Mouse (Mus musculus): Measurements from ENCODE around the gene Slc25a41.
A peak's percentile ranks its signal among the peaks of the same experiment; 100 is the strongest.
"Not testable (repeated sequence)": the region's sequence is repeated elsewhere in the genome, so short reads cannot be mapped to it uniquely, and the experiment has no call there.

The Slc25a41 gene

DNA sequence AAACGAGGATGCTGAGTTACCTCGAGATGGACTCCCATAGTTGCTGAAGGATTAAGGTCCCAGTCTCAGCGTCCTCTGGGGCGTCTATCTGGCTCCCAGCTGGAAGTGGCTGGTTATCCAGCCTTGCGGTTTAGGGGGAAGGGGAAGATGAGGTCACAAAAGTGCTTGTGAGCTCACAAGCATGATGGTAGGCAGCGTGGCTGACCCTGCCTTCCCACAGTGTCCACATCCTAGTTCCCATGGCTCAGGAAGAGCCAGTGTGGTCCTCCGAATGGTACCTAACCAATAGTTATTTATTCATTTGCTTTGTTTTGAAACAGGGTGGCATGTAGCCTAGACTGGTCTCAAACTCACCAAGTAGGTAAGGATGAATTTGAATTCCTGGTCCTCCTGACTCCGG is at the start of gene Slc25a41:
TSS of gene Slc25a41 (minus strand) at position 101 of the 400 bp plus-strand sequence.
- no peak for DNase-seq

GRCm38 (mm10) chr17:57087049-57087832 is 45.8 kb upstream of the Slc25a41 start, which contains the start of gene Tubb4a:
Gene Tubb4a (minus strand): TSS chr17:57087782.
- DNase-seq: no peak

- DNase-seq: no peak
Measured at GRCm38 (mm10) chr17:57085970-57086757, 44.7 kb upstream of the Slc25a41 start.

GRCm38 (mm10) chr17:57082481-57082880 is 41.0 kb upstream of the Slc25a41 start:
- no peak for DNase-seq

DNA sequence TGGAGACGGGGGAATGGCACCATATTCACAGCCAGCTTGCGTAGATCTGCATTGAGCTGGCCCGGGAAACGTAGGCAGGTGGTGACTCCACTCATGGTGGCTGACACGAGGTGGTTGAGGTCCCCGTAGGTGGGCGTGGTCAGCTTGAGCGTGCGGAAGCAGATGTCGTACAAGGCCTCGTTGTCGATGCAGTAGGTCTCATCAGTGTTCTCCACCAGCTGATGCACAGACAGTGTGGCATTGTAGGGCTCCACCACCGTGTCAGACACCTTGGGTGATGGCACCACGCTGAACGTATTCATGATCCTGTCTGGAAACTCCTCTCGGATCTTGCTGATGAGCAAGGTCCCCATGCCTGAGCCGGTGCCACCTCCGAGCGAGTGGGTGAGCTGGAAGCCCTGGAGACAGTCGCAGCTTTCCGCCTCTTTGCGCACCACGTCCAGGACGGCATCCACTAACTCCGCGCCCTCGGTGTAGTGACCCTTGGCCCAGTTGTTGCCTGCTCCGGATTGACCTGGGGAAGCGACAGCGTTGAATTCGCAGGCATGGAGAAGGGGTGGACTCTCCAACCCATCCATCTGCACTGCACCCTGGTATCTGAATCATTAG is 39.9 kb upstream of the Slc25a41 start:
- no peak for DNase-seq

DNA sequence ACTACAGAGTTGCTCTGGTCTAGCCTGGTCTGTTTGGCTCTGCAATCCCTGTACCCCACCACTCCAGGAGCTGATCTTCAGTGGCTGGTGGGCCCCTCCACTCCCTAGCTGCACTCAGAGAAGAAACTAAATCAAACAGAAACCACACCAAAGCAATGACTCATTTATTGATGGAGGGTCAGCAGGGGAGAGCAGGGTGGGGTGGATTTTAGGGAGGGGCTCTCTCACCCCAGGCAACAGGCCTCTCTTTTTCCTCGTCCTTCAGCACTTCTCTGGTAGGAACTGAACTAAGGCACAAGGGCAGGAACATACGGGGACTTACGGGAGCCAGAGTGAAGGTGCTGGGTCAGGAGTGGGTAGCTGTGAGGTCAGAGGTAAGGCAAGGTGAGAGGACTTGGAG is 38.5 kb upstream of the Slc25a41 start:
- DNase-seq: no peak

DNA sequence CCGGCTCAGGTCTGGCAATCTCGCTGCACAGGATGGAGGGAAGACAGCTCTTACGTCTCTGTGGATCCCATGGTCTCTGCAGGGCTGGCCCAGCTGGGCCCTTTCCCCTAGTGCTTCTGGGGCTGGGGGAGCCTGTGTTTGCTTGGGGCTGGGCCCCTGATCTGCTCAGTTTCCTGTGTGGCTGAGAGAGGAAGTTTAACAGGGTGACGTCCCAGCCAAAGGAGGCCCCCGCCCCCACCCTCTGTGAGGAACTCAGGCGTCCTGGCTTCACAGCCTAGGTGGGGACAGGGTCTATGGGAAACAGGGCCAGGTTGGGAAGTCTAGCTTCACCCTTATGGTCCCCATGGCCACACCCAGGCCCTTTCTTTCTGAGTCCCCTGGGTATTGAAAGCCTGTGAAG is 36.9 kb upstream of the Slc25a41 start, which contains the start of gene Dennd1c:
TSS of gene Dennd1c (minus strand) at position 179 of the 400 bp plus-strand sequence.
- DNase-seq: no peak

- no peak for DNase-seq
Measured at GRCm38 (mm10) chr17:57076916-57077315, 35.5 kb upstream of the Slc25a41 start.

DNA sequence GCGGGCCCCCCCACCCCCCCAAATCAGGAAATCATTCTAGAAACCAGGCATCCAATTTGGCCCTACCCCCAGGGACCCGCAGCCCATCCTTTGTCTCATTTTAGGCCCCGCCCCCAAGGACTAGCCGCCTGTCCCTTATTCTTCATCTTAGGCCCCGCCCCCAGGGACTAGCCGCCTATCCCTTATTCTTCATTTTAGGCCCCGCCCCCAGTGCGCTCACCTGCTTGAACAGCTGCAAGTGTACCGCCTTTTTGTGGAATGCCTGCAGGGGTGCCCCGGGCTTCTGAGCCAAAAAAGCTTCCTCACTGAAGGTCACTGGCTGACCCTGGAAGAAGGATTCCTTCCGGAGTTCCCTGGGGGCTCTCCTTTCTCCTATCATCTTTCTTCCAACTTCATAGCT is 29.2 kb upstream of the Slc25a41 start:
- peak; percentile 35 to 39 for DNase-seq

DNA sequence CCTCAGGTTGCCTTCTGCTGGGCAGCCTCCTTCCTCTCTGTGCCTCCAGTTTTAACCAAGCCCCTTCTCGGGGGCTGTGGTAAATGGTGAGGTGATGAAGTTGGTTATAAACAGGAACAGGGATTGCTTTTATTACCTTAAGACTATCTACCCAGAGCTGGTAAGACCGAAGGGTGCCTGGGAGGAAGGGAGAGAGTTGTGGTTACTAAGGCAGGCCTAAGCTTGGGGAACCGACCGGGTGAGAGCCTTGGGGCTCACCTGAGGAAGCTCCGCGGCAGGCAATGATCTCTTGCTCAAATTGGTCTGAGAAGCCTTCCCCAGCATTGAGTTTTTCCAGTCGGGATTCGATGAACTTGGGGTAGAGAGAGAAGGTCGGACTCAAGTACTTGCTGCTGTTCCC is 28.8 kb upstream of the Slc25a41 start:
- DNase-seq: no peak

- DNase-seq: no peak
Measured at GRCm38 (mm10) chr17:57066908-57067307, 25.5 kb upstream of the Slc25a41 start.

DNA sequence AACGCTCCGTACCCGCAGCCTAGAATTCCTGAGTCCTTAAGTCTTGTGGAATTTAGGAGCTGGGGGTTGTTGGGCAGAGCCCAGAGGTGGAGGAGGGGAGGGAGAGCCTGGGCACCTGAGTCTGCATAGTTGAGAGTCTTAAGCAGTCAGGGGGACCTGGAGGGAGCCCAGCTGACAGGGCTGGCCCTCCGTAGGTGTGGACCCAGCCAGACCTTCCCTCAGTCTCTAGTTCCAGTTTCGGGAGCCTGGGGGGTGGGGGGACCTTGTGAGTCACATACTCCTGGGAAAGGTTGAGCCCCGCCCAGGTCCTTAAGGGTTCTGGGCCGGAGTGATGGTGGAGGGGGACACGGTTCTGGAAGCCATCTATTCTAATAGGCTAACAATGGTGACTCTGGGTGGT is 21.6 kb upstream of the Slc25a41 start:
- DNase-seq: peak; percentile 31 to 43

GRCm38 (mm10) chr17:57062548-57062947 is 21.1 kb upstream of the Slc25a41 start:
- peak in 1 of 2 experiments; percentile 45 for DNase-seq

GRCm38 (mm10) chr17:57062011-57062521 is 20.6 kb upstream of the Slc25a41 start:
- peak; percentile 88 to 89 for DNase-seq

GRCm38 (mm10) chr17:57061069-57061468 is 19.6 kb upstream of the Slc25a41 start:
- peak; percentile 23 to 30 for DNase-seq

- peak; percentile 97 to 98 for DNase-seq
Measured at GRCm38 (mm10) chr17:57060231-57060801, 18.9 kb upstream of the Slc25a41 start.

DNA sequence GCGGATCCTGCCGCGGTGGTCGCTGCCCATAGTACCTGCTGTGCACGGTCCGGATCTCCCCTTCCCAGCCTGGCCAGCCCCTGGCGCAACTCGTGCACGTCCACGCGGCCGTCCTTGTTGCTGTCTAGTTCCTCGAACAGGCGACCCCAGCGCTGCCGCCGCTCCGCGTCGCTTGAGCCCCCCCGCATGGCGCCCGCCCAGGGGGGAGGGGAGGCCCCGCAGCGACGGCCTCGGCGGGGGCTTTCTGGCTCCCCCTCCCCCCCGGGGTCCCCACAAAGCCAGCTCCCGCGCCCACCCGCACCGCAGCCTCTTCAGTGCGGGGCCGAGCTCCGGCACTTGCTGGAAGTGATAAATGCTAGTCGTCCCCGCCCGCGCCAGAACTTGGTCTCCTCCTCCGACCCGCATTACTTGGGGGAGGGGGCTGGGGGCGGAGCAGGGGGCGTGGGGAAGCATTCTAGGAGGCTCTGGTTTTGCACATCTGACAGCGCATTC is 18.1 kb upstream of the Slc25a41 start, which contains the start of gene Slc25a23:
TSS of gene Slc25a23 (minus strand) at position 378 of the 492 bp plus-strand sequence.
- DNase-seq: peak; percentile 63 to 71

GRCm38 (mm10) chr17:57058891-57059485 is 17.5 kb upstream of the Slc25a41 start, which contains the start of gene Crb3:
Gene Crb3 (plus strand): TSS chr17:57059105.
- DNase-seq: peak; percentile 41 to 43

DNA sequence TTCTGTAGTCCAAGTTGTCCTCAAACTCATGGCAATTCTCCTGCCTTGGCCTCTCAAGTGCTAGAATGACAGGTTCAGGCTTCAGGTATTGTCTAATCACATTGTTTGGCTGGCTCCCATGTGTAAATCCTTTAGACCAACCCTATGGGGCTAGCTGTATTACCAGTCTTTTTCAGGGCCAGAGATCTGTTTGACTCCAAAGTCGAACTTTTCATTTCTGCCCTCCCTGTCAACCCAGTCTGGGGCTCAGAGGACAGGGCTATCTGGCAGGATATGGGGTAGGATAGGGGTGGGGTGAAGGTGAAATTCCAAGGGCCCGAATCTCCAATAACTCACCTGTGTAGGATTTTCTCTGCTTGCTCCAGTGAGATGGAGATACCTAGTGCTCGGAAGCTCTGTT is 14.8 kb upstream of the Slc25a41 start:
- no peak for DNase-seq

DNA sequence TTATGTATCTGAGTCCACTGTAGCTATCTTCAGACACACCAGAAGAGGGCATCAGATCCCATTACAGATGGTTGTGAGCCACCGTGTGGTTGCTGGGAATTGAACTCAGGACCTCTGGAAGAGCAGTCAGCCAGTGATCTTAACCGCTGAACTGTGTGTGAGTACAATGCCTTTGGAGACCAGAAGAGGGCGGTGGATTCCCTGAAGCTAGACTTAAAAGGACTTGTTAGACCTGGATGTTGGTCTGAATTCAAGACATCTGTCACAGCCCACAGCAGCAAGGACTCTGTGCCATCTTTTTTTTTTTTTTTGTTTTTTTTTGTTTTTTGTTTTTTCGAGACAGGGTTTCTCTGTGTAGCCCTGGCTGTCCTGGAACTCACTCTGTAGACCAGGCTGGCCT is 10.2 kb upstream of the Slc25a41 start:
- DNase-seq: not testable (repeated sequence)

DNA sequence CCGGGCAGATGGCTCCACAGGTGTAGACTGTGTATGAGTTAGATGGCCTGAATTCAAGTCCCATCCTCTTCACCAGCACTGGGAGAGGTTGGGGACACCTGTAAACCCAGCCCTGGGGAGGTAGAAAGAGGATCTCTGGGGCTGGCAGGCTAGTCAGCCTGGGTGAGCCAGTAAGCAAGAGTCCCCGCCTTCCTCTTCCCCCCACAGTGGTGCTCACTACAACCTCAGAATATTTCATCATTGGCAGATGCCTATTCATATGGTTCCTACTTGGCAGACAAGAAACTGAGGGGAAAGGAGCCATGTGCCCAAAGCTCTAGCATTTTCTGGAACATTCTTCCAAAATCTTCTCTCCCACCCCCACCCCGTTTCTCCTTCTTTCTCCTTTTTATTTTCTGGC is 7.4 kb upstream of the Slc25a41 start:
- DNase-seq: no peak

DNA sequence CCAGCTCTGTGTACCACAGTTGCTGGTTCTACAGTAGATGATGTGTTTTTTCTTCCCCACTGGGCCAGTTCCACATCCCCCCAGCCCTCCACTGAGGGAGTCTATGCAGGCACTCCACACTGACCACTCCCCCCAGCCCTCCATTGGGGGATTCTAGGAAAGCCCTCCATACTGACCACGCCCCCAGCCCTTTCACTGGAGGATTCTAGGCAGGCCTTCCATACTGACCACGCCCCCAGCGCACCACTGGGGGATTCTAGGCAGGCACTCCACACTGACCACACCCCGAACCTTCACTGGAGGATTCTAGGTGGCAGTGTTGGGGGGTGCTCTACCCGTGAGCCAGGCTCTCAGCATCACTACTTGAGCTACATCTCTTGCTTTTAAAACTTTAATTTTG is 6.0 kb upstream of the Slc25a41 start:
- DNase-seq: no peak
